Mouse (Mus musculus) heart, postnatal 0 days (tissue): ENCODE measurements around the gene Dyrk1a. TPM values are rescaled to one million over a fixed set of nuclear protein-coding genes. Genes with fewer than 3 reads are reported as not detected.
A peak's percentile ranks its signal among the peaks of the same experiment; 100 is the strongest.

ENCODE experiments used
- ATAC-seq: fragments of 200-750 bp; cut with Nextera tagmentation; 2 replicates; pipeline ENCODE4 v1.8.0; 2017; ENCODE audit warnings: low read depth, moderate number of reproducible peaks, moderate library complexity; ENCODE audit not compliant: insufficient read depth
- DNase-seq: peaks from one replicate; pipeline ENCODE4 v3.0.0-alpha.2; 2016; ENCODE audit warnings: low spot score
- H3K27ac ChIP-seq: fragments of 300-500 bp; sonication (generic); 2 replicates; pipeline ENCODE4 v1.5.1; 2014; ENCODE audit warnings: low read depth, mild to moderate bottlenecking
- H3K27me3 ChIP-seq: fragments of 300-500 bp; sonication (generic); 2 replicates; pipeline ENCODE4 v1.6.1; 2014; ENCODE audit warnings: low read length, mixed read lengths; ENCODE audit not compliant: control insufficient read depth, insufficient read depth
- H3K36me3 ChIP-seq: fragments of 300-500 bp; sonication (generic); replicated peaks from 2 replicates; pipeline ENCODE4 v1.6.1; 2014; ENCODE audit warnings: low read length, mixed read lengths; ENCODE audit not compliant: control insufficient read depth, insufficient read depth
- H3K4me1 ChIP-seq: fragments of 300-500 bp; sonication (generic); 2 replicates; pipeline ENCODE4 v1.6.1; 2014; ENCODE audit warnings: antibody characterized with exemption; ENCODE audit not compliant: control insufficient read depth, insufficient read depth
- H3K4me2 ChIP-seq: fragments of 300-500 bp; sonication (generic); 2 replicates; pipeline ENCODE4 v1.6.1; 2014; ENCODE audit warnings: low read depth, mild to moderate bottlenecking, low read length, moderate library complexity
- H3K4me3 ChIP-seq: fragments of 300-500 bp; sonication (generic); 2 replicates; pipeline ENCODE4 v1.5.1; 2014; ENCODE audit warnings: low read depth, low read length
- H3K9ac ChIP-seq: fragments of 300-500 bp; sonication (generic); replicated peaks from 2 replicates; pipeline ENCODE4 v1.6.1; 2014; ENCODE audit warnings: low read depth, low read length, mixed read lengths
- H3K9me3 ChIP-seq: fragments of 300-500 bp; sonication (generic); replicated peaks from 2 replicates; pipeline ENCODE4 v1.6.1; 2016; ENCODE audit warnings: low read length; ENCODE audit not compliant: control insufficient read depth
- CTCF ChIP-seq: IDR thresholded peaks from 2 replicates; pipeline ENCODE4 v1.5.1; 2016; ENCODE audit warnings: antibody characterized with exemption, control low read depth, low read depth
- EP300 ChIP-seq: IDR thresholded peaks from 2 replicates; pipeline ENCODE4 v1.6.1; 2016; ENCODE audit warnings: antibody characterized with exemption, low read depth
- WGBS: fragments of 180-500 bp; shearing (Covaris S2); extraction: QIAGEN DNeasy Blood & Tissue Kit; methylation state at CpG from one replicate; pipeline ENCODE4 v1.1.7; 2014; 5-methylcytosine and 5-hydroxymethylcytosine counted together
- polyA plus RNA-seq: library from polyadenylated mRNA; unstranded; fragments of >200 nt; fragmentation: Nextera tagmentation; extraction: Ambion mirVana; gene quantifications from 2 replicates; pipeline ENCODE4 v1.2.1, GENCODE M21; 2015
- total RNA-seq: library from RNA; depleted of rRNA; stranded (reverse); fragments of >200 nt; gene quantifications from 2 replicates; pipeline ENCODE4 v1.2.3, GENCODE M21; 2014; ENCODE audit warnings: low replicate concordance

Dyrk1a gene
- total and polyA plus RNA-seq, 2 experiments from 2014 or later, result 7.7 to 55.2 TPM

GRCm38 (mm10) chr16:94667557-94667956 is 97.7 kb downstream of the Dyrk1a start:
- no peak overlapping the region for H3K4me3 ChIP-seq
- H3K4me1 ChIP-seq, result 0 out of 2 replicates have a peak, but pooled peaks cover 6% of the 10 kb centered on the region
- no peak overlapping the region for H3K9ac ChIP-seq
- H3K27me3 ChIP-seq, result no peaks in the 10 kb centered on the region
- H3K27ac ChIP-seq, result no peak overlapping the region; the same call in 1 of the 2 replicates
- TF ChIP-seq EP300 (no peak), CTCF (no peak)
- DNase-seq (no peak), ATAC-seq (no peak)
- no peak overlapping the region for H3K4me2 ChIP-seq
- 57% methylated on average over 4 of the region's 4 CpGs for WGBS
- H3K36me3 ChIP-seq, result peaks cover 60% of the 10 kb centered on the region
- H3K9me3 ChIP-seq, result no peaks in the 10 kb centered on the region

DNA sequence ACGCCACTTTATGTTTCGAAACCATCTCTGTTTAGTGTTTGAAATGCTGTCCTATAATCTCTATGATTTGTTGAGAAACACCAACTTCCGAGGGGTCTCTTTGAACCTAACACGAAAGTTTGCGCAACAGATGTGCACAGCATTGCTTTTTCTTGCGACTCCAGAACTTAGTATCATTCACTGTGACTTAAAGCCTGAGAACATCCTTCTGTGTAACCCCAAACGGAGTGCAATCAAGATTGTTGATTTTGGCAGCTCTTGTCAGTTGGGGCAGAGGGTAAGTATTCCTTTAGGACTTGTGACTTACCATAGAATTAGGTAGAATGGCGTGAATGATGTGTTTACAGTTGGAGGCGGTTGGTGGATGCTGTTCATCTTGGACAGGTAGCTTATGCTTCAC is 101.5 kb downstream of the Dyrk1a start:
- H3K9me3 ChIP-seq, result no peaks in the 10 kb centered on the region
- TF ChIP-seq EP300, result no peak
- TF ChIP-seq CTCF, result no peak
- H3K27me3 ChIP-seq, result no peaks in the 10 kb centered on the region
- no peak overlapping the region for H3K27ac ChIP-seq
- no peak for ATAC-seq
- no peak overlapping the region for H3K4me3 ChIP-seq
- peaks cover 78% of the 10 kb centered on the region for H3K36me3 ChIP-seq
- 0 out of 2 replicates have a peak, but pooled peaks cover 11% of the 10 kb centered on the region for H3K4me1 ChIP-seq
- no peak overlapping the region for H3K4me2 ChIP-seq
- 87% methylated on average over 9 of the region's 9 CpGs for WGBS
- no peak overlapping the region for H3K9ac ChIP-seq
- DNase-seq, result no peak

DNA sequence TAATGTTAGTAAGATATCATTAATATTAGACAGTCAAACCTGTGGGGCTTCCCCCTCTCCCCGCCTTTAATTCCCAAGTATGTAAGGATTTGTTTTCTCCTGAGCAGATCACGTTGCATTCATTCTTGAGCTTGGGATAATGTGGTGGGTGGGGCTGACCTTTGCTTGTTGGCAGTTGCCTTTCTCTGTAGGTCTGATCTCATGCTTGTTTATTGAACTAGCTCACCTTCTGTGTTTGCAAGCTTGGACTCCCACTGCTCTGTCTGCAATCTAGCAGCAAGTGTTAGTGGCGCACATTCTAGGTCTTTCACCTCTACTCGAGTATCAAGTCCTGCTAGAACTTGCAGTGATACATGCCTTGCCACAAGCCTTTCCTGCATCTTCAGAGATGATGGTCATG is 111.1 kb downstream of the Dyrk1a start:
- H3K9ac ChIP-seq, result no peak overlapping the region
- no peaks in the 10 kb centered on the region for H3K27me3 ChIP-seq
- H3K36me3 ChIP-seq, result peaks cover 50% of the 10 kb centered on the region
- ATAC-seq (no peak), DNase-seq (no peak)
- H3K27ac ChIP-seq, result peak overlapping the region; percentile 37; the same call in 1 of the 2 replicates
- no peak for TF ChIP-seq CTCF
- TF ChIP-seq EP300, result no peak
- H3K9me3 ChIP-seq, result no peaks in the 10 kb centered on the region
- H3K4me1 ChIP-seq, result peaks cover 7% of the 10 kb centered on the region; the same call in 1 of the 2 replicates
- no peak overlapping the region for H3K4me3 ChIP-seq
- WGBS, result 61% methylated on average over 4 of the region's 4 CpGs
- no peak overlapping the region for H3K4me2 ChIP-seq

GRCm38 (mm10) chr16:94681760-94682159 is 112.0 kb downstream of the Dyrk1a start:
- no peak for ATAC-seq
- 94% methylated on average over 4 of the region's 4 CpGs for WGBS
- TF ChIP-seq CTCF (no peak), EP300 (no peak)

GRCm38 (mm10) chr16:94683960-94684359 is 114.2 kb downstream of the Dyrk1a start:
- no peak overlapping the region for H3K4me2 ChIP-seq
- peaks cover 7% of the 10 kb centered on the region; the same call in 1 of the 2 replicates for H3K4me1 ChIP-seq
- H3K27me3 ChIP-seq, result no peaks in the 10 kb centered on the region
- H3K4me3 ChIP-seq, result no peak overlapping the region
- no peaks in the 10 kb centered on the region for H3K9me3 ChIP-seq
- no peak for TF ChIP-seq EP300
- TF ChIP-seq CTCF, result no peak
- DNase-seq (no peak), ATAC-seq (no peak)
- WGBS, result 75% methylated on average over 4 of the region's 4 CpGs
- H3K9ac ChIP-seq, result no peak overlapping the region
- H3K27ac ChIP-seq, result no peak overlapping the region
- peaks cover 70% of the 10 kb centered on the region for H3K36me3 ChIP-seq

More at GRCm38 (mm10) chr16:94681760-94682159, 112.0 kb downstream of the Dyrk1a start:
- Histone ChIP-seq H3K4me3 (no peak overlapping the region), H3K9ac (no peak overlapping the region), H3K27me3 (no peaks in the 10 kb centered on the region), H3K4me2 (no peak overlapping the region), H3K27ac (no peak overlapping the region), H3K9me3 (no peaks in the 10 kb centered on the region), H3K36me3 (peaks cover 59% of the 10 kb centered on the region), H3K4me1 (peaks cover 7% of the 10 kb centered on the region; the same call in 1 of the 2 replicates)
- no peak for DNase-seq

DNA sequence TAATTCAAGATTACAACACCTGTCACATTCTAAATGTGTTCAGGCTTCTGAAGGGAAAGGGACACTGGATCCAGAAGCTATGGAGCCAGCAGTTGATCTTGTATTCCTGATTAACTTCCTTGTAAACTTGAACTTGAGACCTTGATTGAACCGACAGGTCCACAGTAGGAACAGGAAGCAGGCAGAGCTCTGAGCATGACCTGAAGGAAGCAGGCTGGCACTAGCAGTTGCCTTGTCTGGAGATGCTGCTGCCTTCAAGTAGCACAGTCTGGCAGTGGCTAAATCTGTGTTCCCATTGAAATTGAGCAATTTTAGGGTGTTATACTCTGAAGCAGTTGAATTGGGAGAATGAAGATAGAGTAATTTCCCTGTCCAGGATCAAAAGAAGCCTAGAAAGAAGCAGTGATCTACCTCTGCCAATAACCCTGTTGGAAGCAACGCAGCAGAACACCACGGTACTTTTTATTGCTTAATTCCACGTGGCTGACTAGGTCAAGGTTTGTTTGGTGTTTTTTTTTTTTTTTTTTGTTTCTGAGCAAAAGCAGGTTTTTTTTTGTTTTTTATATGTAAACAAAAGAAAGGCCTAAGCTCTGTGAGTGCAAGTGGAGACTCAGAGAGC is 124.0 kb downstream of the Dyrk1a start:
- Histone ChIP-seq H3K4me2 (no peak overlapping the region), H3K9me3 (no peaks in the 10 kb centered on the region), H3K27me3 (no peaks in the 10 kb centered on the region), H3K36me3 (peaks cover 68% of the 10 kb centered on the region), H3K4me1 (no peaks in the 10 kb centered on the region), H3K27ac (no peak overlapping the region), H3K9ac (no peak overlapping the region), H3K4me3 (no peak overlapping the region)
- TF ChIP-seq CTCF (no peak), EP300 (no peak)
- ATAC-seq (no peak), DNase-seq (no peak)
- WGBS, result 88% methylated on average over 4 of the region's 4 CpGs
